Mouse (Mus musculus): ENCODE results near the gene Siah1a. TPM values are rescaled to one million over a fixed set of nuclear protein-coding genes. Genes with fewer than 3 reads are reported as not detected.

The Siah1a gene
- polyA plus RNA-seq, 2 experiments: 36.5 to 46.1 TPM

GRCm38 (mm10) chr8:86735446-86736111, 10.2 kb downstream of the Siah1a start:
- no peak for TF ChIP-seq POLR2A (IDR thresholded peaks at IDR 0.05; ENCODE audit: borderline replicate concordance, extremely low read depth, insufficient read depth, insufficient read length)
- 56% methylated on average over 3 of the region's 3 CpGs for WGBS
- H3K4me1 ChIP-seq (ENCODE audit: control insufficient read depth, insufficient read depth, low read length): peaks cover 13% of the 10 kb centered on the region; the same call in 1 of the 2 replicates

GRCm38 (mm10) chr8:86734954-86735353, 10.8 kb downstream of the Siah1a start:
- DNase-seq (ENCODE audit: low spot score) (no peak), ATAC-seq (ENCODE audit: low FRiP score, low read depth) (no peak)
- 59% methylated on average over 1 of the region's 1 CpGs for WGBS
- no peak overlapping the region for H3K4me3 ChIP-seq (replicated peaks; ENCODE audit: low read length)
- no peak overlapping the region for H3K9ac ChIP-seq (ENCODE audit: low read depth, low read length, severe bottlenecking)
- no peak for TF ChIP-seq POLR2A (IDR thresholded peaks at IDR 0.05; ENCODE audit: borderline replicate concordance, extremely low read depth, insufficient read depth, insufficient read length)
- H3K27ac ChIP-seq (replicated peaks; ENCODE audit: low read depth, low read length): no peak overlapping the region
- no peaks in the 10 kb centered on the region for H3K9me3 ChIP-seq (ENCODE audit: control insufficient read depth, low read length)
- H3K36me3 ChIP-seq (ENCODE audit: control insufficient read depth, insufficient read depth, low read length): no peaks in the 10 kb centered on the region
- no peak overlapping the region for H3K4me2 ChIP-seq (replicated peaks; ENCODE audit: low read depth, low read length, severe bottlenecking)
- H3K4me1 ChIP-seq (ENCODE audit: control insufficient read depth, insufficient read depth, low read length): peaks cover 13% of the 10 kb centered on the region; the same call in 1 of the 2 replicates
- H3K27me3 ChIP-seq (ENCODE audit: control insufficient read depth, insufficient read depth, low read length): no peaks in the 10 kb centered on the region

More at GRCm38 (mm10) chr8:86735446-86736111, 10.2 kb downstream of the Siah1a start:
- ATAC-seq (ENCODE audit: low FRiP score, low read depth) (no peak), DNase-seq (ENCODE audit: low spot score) (no peak)
- Histone ChIP-seq H3K27ac (replicated peaks; ENCODE audit: low read depth, low read length) (no peak overlapping the region), H3K4me2 (replicated peaks; ENCODE audit: low read depth, low read length, severe bottlenecking) (no peak overlapping the region), H3K9ac (ENCODE audit: low read depth, low read length, severe bottlenecking) (no peak overlapping the region), H3K27me3 (ENCODE audit: control insufficient read depth, insufficient read depth, low read length) (no peaks in the 10 kb centered on the region), H3K36me3 (ENCODE audit: control insufficient read depth, insufficient read depth, low read length) (no peaks in the 10 kb centered on the region), H3K4me3 (replicated peaks; ENCODE audit: low read length) (no peak overlapping the region), H3K9me3 (ENCODE audit: control insufficient read depth, low read length) (no peaks in the 10 kb centered on the region)

GRCm38 (mm10) chr8:86734171-86734570, 11.6 kb downstream of the Siah1a start:
- Histone ChIP-seq H3K27ac (replicated peaks; ENCODE audit: low read depth, low read length) (no peak overlapping the region), H3K9me3 (ENCODE audit: control insufficient read depth, low read length) (no peaks in the 10 kb centered on the region), H3K4me1 (ENCODE audit: control insufficient read depth, insufficient read depth, low read length) (peaks cover 13% of the 10 kb centered on the region; the same call in 1 of the 2 replicates), H3K36me3 (ENCODE audit: control insufficient read depth, insufficient read depth, low read length) (no peaks in the 10 kb centered on the region), H3K27me3 (ENCODE audit: control insufficient read depth, insufficient read depth, low read length) (no peaks in the 10 kb centered on the region), H3K4me2 (replicated peaks; ENCODE audit: low read depth, low read length, severe bottlenecking) (no peak overlapping the region), H3K9ac (ENCODE audit: low read depth, low read length, severe bottlenecking) (no peak overlapping the region), H3K4me3 (replicated peaks; ENCODE audit: low read length) (no peak overlapping the region)
- no peak for TF ChIP-seq POLR2A (IDR thresholded peaks at IDR 0.05; ENCODE audit: borderline replicate concordance, extremely low read depth, insufficient read depth, insufficient read length)
- DNase-seq (ENCODE audit: low spot score) (no peak), ATAC-seq (ENCODE audit: low FRiP score, low read depth) (no peak)
- 84% methylated on average over 4 of the region's 4 CpGs for WGBS

GRCm38 (mm10) chr8:86730860-86731259, 14.9 kb downstream of the Siah1a start:
- no peak for ATAC-seq (ENCODE audit: low FRiP score, low read depth)

GRCm38 (mm10) chr8:86730303-86730702, 15.4 kb downstream of the Siah1a start:
- TF ChIP-seq POLR2A (IDR thresholded peaks at IDR 0.05; ENCODE audit: borderline replicate concordance, extremely low read depth, insufficient read depth, insufficient read length): no peak
- ATAC-seq (ENCODE audit: low FRiP score, low read depth) (no peak), DNase-seq (ENCODE audit: low spot score) (peak; percentile 8)
- Histone ChIP-seq H3K27me3 (ENCODE audit: control insufficient read depth, insufficient read depth, low read length) (no peaks in the 10 kb centered on the region), H3K4me1 (ENCODE audit: control insufficient read depth, insufficient read depth, low read length) (peaks cover 14% of the 10 kb centered on the region; the same call in 1 of the 2 replicates), H3K27ac (replicated peaks; ENCODE audit: low read depth, low read length) (no peak overlapping the region), H3K9ac (ENCODE audit: low read depth, low read length, severe bottlenecking) (no peak overlapping the region), H3K9me3 (ENCODE audit: control insufficient read depth, low read length) (no peaks in the 10 kb centered on the region), H3K4me2 (replicated peaks; ENCODE audit: low read depth, low read length, severe bottlenecking) (no peak overlapping the region), H3K36me3 (ENCODE audit: control insufficient read depth, insufficient read depth, low read length) (peaks cover 9% of the 10 kb centered on the region), H3K4me3 (replicated peaks; ENCODE audit: low read length) (no peak overlapping the region)
- WGBS: 41% methylated on average over 3 of the region's 3 CpGs

More at GRCm38 (mm10) chr8:86730860-86731259, 14.9 kb downstream of the Siah1a start:
- Histone ChIP-seq H3K4me2 (replicated peaks; ENCODE audit: low read depth, low read length, severe bottlenecking) (no peak overlapping the region), H3K4me3 (replicated peaks; ENCODE audit: low read length) (no peak overlapping the region), H3K9me3 (ENCODE audit: control insufficient read depth, low read length) (no peaks in the 10 kb centered on the region), H3K27me3 (ENCODE audit: control insufficient read depth, insufficient read depth, low read length) (no peaks in the 10 kb centered on the region), H3K4me1 (ENCODE audit: control insufficient read depth, insufficient read depth, low read length) (peaks cover 16% of the 10 kb centered on the region; the same call in 1 of the 2 replicates), H3K36me3 (ENCODE audit: control insufficient read depth, insufficient read depth, low read length) (peaks cover 9% of the 10 kb centered on the region), H3K9ac (ENCODE audit: low read depth, low read length, severe bottlenecking) (no peak overlapping the region), H3K27ac (replicated peaks; ENCODE audit: low read depth, low read length) (no peak overlapping the region)
- DNase-seq (ENCODE audit: low spot score): no peak
- no peak for TF ChIP-seq POLR2A (IDR thresholded peaks at IDR 0.05; ENCODE audit: borderline replicate concordance, extremely low read depth, insufficient read depth, insufficient read length)
- WGBS: 81% methylated on average over 1 of the region's 1 CpGs
